Mouse (Mus musculus): ENCODE results near the gene 1700047I17Rik2.
"Not testable (repeated sequence)": the region's sequence is repeated elsewhere in the genome, so short reads cannot be mapped to it uniquely, and the experiment has no call there.

1700047I17Rik2 gene

GRCm38 (mm10) chr12:55199306-55199705 lies at the start of gene 1700047I17Rik2:
1700047I17Rik2 (plus strand) TSS chr12:55199592.
- DNase-seq: not testable (repeated sequence)

GRCm38 (mm10) chr12:55154559-55155448 lies 44.6 kb upstream of the 1700047I17Rik2 start, which contains the start of gene Srp54b:
Srp54b (plus strand) TSS chr12:55155104.
- not testable (repeated sequence) for DNase-seq

- DNase-seq: not testable (repeated sequence)
These were observed 44.0 kb upstream of the 1700047I17Rik2 start for GRCm38 (mm10) chr12:55155449-55155783.

GRCm38 (mm10) chr12:55167034-55167557 lies 32.3 kb upstream of the 1700047I17Rik2 start:
- not testable (repeated sequence) for DNase-seq

- DNase-seq: not testable (repeated sequence)
These were observed 11.7 kb upstream of the 1700047I17Rik2 start for GRCm38 (mm10) chr12:55187686-55188085.

GRCm38 (mm10) chr12:55189127-55189526 lies 10.3 kb upstream of the 1700047I17Rik2 start:
- not testable (repeated sequence) for DNase-seq

GRCm38 (mm10) chr12:55199799-55200198 lies 407 bp downstream of the 1700047I17Rik2 start:
- not testable (repeated sequence) for DNase-seq

- not testable (repeated sequence) for DNase-seq
These were observed 13.6 kb downstream of the 1700047I17Rik2 start for GRCm38 (mm10) chr12:55212944-55213343.

GRCm38 (mm10) chr12:55229626-55230519 lies 30.5 kb downstream of the 1700047I17Rik2 start, which contains the start of gene Srp54c:
Srp54c (plus strand) TSS chr12:55230168.
- DNase-seq: not testable (repeated sequence)

GRCm38 (mm10) chr12:55230520-55230861 lies 31.1 kb downstream of the 1700047I17Rik2 start:
- peak; percentile 40 for DNase-seq

GRCm38 (mm10) chr12:55242243-55242642 lies 42.9 kb downstream of the 1700047I17Rik2 start:
- DNase-seq: not testable (repeated sequence)

- not testable (repeated sequence) for DNase-seq
These were observed 62.6 kb downstream of the 1700047I17Rik2 start for GRCm38 (mm10) chr12:55261950-55262349.

GRCm38 (mm10) chr12:55263385-55263784 lies 64.0 kb downstream of the 1700047I17Rik2 start:
- DNase-seq: not testable (repeated sequence)
